Mouse (Mus musculus) intestine, postnatal 0 days (tissue): ENCODE results near the gene March9. TPM values are rescaled to one million over a fixed set of nuclear protein-coding genes. Genes with fewer than 3 reads are reported as not detected.
A peak's percentile ranks its signal among the peaks of the same experiment; 100 is the strongest.

ENCODE experiments used
- ATAC-seq: fragments of 200-750 bp; cut with Nextera tagmentation; 2 replicates; pipeline ENCODE4 v1.8.0; 2017; ENCODE audit warnings: mild to moderate bottlenecking, moderate TSS enrichment, moderate library complexity
- H3K27ac ChIP-seq: fragments of 300-500 bp; sonication (generic); 2 replicates; pipeline ENCODE4 v1.5.1; 2014; ENCODE audit warnings: mild to moderate bottlenecking, low read depth, low read length, moderate library complexity
- H3K27me3 ChIP-seq: fragments of 300-500 bp; sonication (generic); replicated peaks from 2 replicates; pipeline ENCODE4 v1.6.1; 2014; ENCODE audit warnings: low read length, mixed read lengths; ENCODE audit not compliant: control insufficient read depth, insufficient read depth
- H3K36me3 ChIP-seq: fragments of 300-500 bp; sonication (generic); 2 replicates; pipeline ENCODE4 v1.6.1; 2014; ENCODE audit warnings: mild to moderate bottlenecking, moderate library complexity; ENCODE audit not compliant: control insufficient read depth, insufficient read depth
- H3K4me1 ChIP-seq: fragments of 300-500 bp; sonication (generic); replicated peaks from 2 replicates; pipeline ENCODE4 v1.6.1; 2014; ENCODE audit warnings: antibody characterized with exemption, low read length, mixed read lengths; ENCODE audit not compliant: control insufficient read depth, insufficient read depth
- H3K4me2 ChIP-seq: fragments of 300-500 bp; sonication (generic); replicated peaks from 2 replicates; pipeline ENCODE4 v1.6.1; 2014; ENCODE audit warnings: low read depth, mild to moderate bottlenecking, moderate library complexity
- H3K4me3 ChIP-seq: fragments of 300-500 bp; sonication (generic); 2 replicates; pipeline ENCODE4 v1.5.1; 2014; ENCODE audit warnings: low read depth, low read length
- H3K9ac ChIP-seq: fragments of 300-500 bp; sonication (generic); 2 replicates; pipeline ENCODE4 v1.6.1; 2014; ENCODE audit warnings: mild to moderate bottlenecking, low read depth, low read length
- H3K9me3 ChIP-seq: fragments of 300-500 bp; sonication (generic); 2 replicates; pipeline ENCODE4 v1.6.1; 2016; ENCODE audit warnings: mixed run types; ENCODE audit not compliant: control insufficient read depth
- CTCF ChIP-seq: sonication (generic); IDR thresholded peaks from 2 replicates; pipeline ENCODE4 v1.5.1; 2016; ENCODE audit warnings: low read depth, mild to moderate bottlenecking, control low read depth, antibody characterized with exemption, moderate library complexity
- WGBS: fragments of 180-500 bp; shearing (Covaris S2); extraction: QIAGEN DNeasy Blood & Tissue Kit; methylation state at CpG from one replicate; pipeline ENCODE4 v1.1.7; 2014; 5-methylcytosine and 5-hydroxymethylcytosine counted together
- polyA plus RNA-seq: library from polyadenylated mRNA; unstranded; fragments of >200 nt; fragmentation: Nextera tagmentation; extraction: Ambion mirVana; gene quantifications from 2 replicates; pipeline ENCODE4 v1.2.1, GENCODE M21; 2015

The March9 gene
- 0.91 and 1.1 TPM in 2 replicates for polyA plus RNA-seq

GRCm38 (mm10) chr10:127059968-127060916 is at the start of gene March9:
Gene March9 (minus strand): TSS chr10:127060184.
- 0 out of 2 replicates have a peak, but pooled peaks cover 4% of the 10 kb centered on the region for H3K4me1 ChIP-seq
- ATAC-seq, result peak; percentile 21; the same call in 1 of the 2 replicates
- H3K9me3 ChIP-seq, result no peaks in the 10 kb centered on the region
- WGBS, result 3% methylated on average over 37 of the region's 72 CpGs
- H3K27me3 ChIP-seq, result no peaks in the 10 kb centered on the region
- H3K27ac ChIP-seq, result no peak within 1 kb of the TSS
- H3K4me3 ChIP-seq, result peak within 1 kb of the TSS; percentile 78
- peak within 1 kb of the TSS; percentile 100 for H3K4me2 ChIP-seq
- H3K36me3 ChIP-seq, result peaks cover 12% of the 10 kb centered on the region
- H3K9ac ChIP-seq, result peak within 1 kb of the TSS; percentile 64
- TF ChIP-seq CTCF, result no peak

- Histone ChIP-seq H3K4me1 (no peaks in the 10 kb centered on the region), H3K9ac (no peak overlapping the region), H3K4me2 (no peak overlapping the region), H3K27me3 (no peaks in the 10 kb centered on the region), H3K9me3 (no peaks in the 10 kb centered on the region), H3K4me3 (no peak overlapping the region), H3K27ac (no peak overlapping the region), H3K36me3 (peaks cover 22% of the 10 kb centered on the region)
- WGBS, result 89% methylated on average over 3 of the region's 3 CpGs
- no peak for ATAC-seq
- TF ChIP-seq CTCF, result no peak
Measured at GRCm38 (mm10) chr10:127108262-127108583, 48.2 kb upstream of the March9 start.

GRCm38 (mm10) chr10:127107563-127108261 is 47.7 kb upstream of the March9 start:
- H3K4me3 ChIP-seq, result no peak overlapping the region
- no peaks in the 10 kb centered on the region for H3K27me3 ChIP-seq
- no peaks in the 10 kb centered on the region for H3K9me3 ChIP-seq
- no peak overlapping the region for H3K9ac ChIP-seq
- ATAC-seq, result no peak
- no peak overlapping the region for H3K4me2 ChIP-seq
- 88% methylated on average over 16 of the region's 16 CpGs for WGBS
- no peak for TF ChIP-seq CTCF
- no peaks in the 10 kb centered on the region for H3K4me1 ChIP-seq
- H3K36me3 ChIP-seq, result peaks cover 17% of the 10 kb centered on the region; the same call in 1 of the 2 replicates
- H3K27ac ChIP-seq, result no peak overlapping the region

GRCm38 (mm10) chr10:127103631-127104030 is 43.6 kb upstream of the March9 start:
- no peak overlapping the region for H3K9ac ChIP-seq
- no peak overlapping the region for H3K27ac ChIP-seq
- H3K4me1 ChIP-seq, result no peaks in the 10 kb centered on the region
- H3K36me3 ChIP-seq, result peaks cover 33% of the 10 kb centered on the region
- WGBS, result 62% methylated on average over 7 of the region's 7 CpGs
- no peak for TF ChIP-seq CTCF
- H3K27me3 ChIP-seq, result no peaks in the 10 kb centered on the region
- no peaks in the 10 kb centered on the region for H3K9me3 ChIP-seq
- no peak overlapping the region for H3K4me3 ChIP-seq
- no peak overlapping the region for H3K4me2 ChIP-seq
- no peak for ATAC-seq

GRCm38 (mm10) chr10:127101151-127101550 is 41.2 kb upstream of the March9 start:
- 85% methylated on average over 6 of the region's 6 CpGs for WGBS
- Histone ChIP-seq H3K4me3 (no peak overlapping the region), H3K9me3 (no peaks in the 10 kb centered on the region), H3K27me3 (no peaks in the 10 kb centered on the region), H3K4me2 (no peak overlapping the region), H3K9ac (no peak overlapping the region), H3K27ac (no peak overlapping the region; the same call in 1 of the 2 replicates), H3K36me3 (peaks cover 47% of the 10 kb centered on the region), H3K4me1 (no peaks in the 10 kb centered on the region)
- no peak for ATAC-seq
- no peak for TF ChIP-seq CTCF

GRCm38 (mm10) chr10:127100414-127100813 is 40.4 kb upstream of the March9 start:
- H3K4me3 ChIP-seq, result no peak overlapping the region
- peak; percentile 70 for ATAC-seq
- H3K27ac ChIP-seq, result no peak overlapping the region
- WGBS, result 54% methylated on average over 8 of the region's 8 CpGs
- H3K9me3 ChIP-seq, result no peaks in the 10 kb centered on the region
- no peak overlapping the region for H3K4me2 ChIP-seq
- H3K4me1 ChIP-seq, result no peaks in the 10 kb centered on the region
- TF ChIP-seq CTCF, result no peak
- peaks cover 54% of the 10 kb centered on the region for H3K36me3 ChIP-seq
- no peak overlapping the region for H3K9ac ChIP-seq
- H3K27me3 ChIP-seq, result no peaks in the 10 kb centered on the region
